Mouse (Mus musculus) liver, embryonic 14.5 days (tissue): Measurements from ENCODE around the gene Erf. TPM values are rescaled to one million over a fixed set of nuclear protein-coding genes. Genes with fewer than 3 reads are reported as not detected.

Experiments
- ATAC-seq: fragments of 200-750 bp; cut with Nextera tagmentation; 2 replicates; pipeline ENCODE4 v1.8.0; 2017; ENCODE audit warnings: moderate number of reproducible peaks, mild to moderate bottlenecking, moderate library complexity; ENCODE audit not compliant: insufficient read depth
- DNase-seq, 3 experiments: peaks; one replicate each; pipeline ENCODE4 v3.0.0-alpha.2; 2012 to 2013; ENCODE audit warnings: low read depth in 3 of 3, low spot score in 3 of 3
- H3K27ac ChIP-seq: fragments of 300-500 bp; sonication (generic); 2 replicates; pipeline ENCODE4 v1.5.1; 2014; ENCODE audit warnings: moderate library complexity, mild to moderate bottlenecking, control low read depth, inconsistent platforms
- H3K27me3 ChIP-seq: fragments of 300-500 bp; sonication (generic); 2 replicates; pipeline ENCODE4 v1.6.1; 2014; ENCODE audit warnings: mild to moderate bottlenecking, low read length, moderate library complexity; ENCODE audit not compliant: control insufficient read depth, insufficient read depth
- H3K36me3 ChIP-seq: fragments of 300-500 bp; sonication (generic); replicated peaks from 2 replicates; pipeline ENCODE4 v1.6.1; 2014; ENCODE audit warnings: low read depth; ENCODE audit not compliant: control insufficient read depth, insufficient read depth
- H3K4me1 ChIP-seq, 2 experiments: fragments of 200-500 bp in 1 of 2; fragments of 300-500 bp in 1 of 2; sonication (generic) in 1 of 2; replicated peaks; 2 replicates each; pipeline ENCODE4 v1.6.1; 2012 to 2014; ENCODE audit warnings: antibody characterized with exemption in 1 of 2, inconsistent platforms in 1 of 2, low read length in 1 of 2; ENCODE audit not compliant: control insufficient read depth in 2 of 2, insufficient read depth in 2 of 2
- H3K4me2 ChIP-seq: fragments of 300-500 bp; sonication (generic); 2 replicates; pipeline ENCODE4 v1.6.1; 2014; ENCODE audit warnings: low read depth, mild to moderate bottlenecking, control low read depth, moderate library complexity
- H3K4me3 ChIP-seq, 2 experiments: fragments of 200-500 bp in 1 of 2; fragments of 300-500 bp in 1 of 2; sonication (generic) in 1 of 2; 2 replicates each; pipeline ENCODE4 v1.5.1; 2012 to 2014; ENCODE audit warnings: low read depth in 2 of 2, low read length in 2 of 2, mild to moderate bottlenecking in 2 of 2, control low read depth in 1 of 2, inconsistent platforms in 1 of 2, moderate library complexity in 1 of 2; ENCODE audit not compliant: insufficient read depth in 1 of 2
- H3K9ac ChIP-seq: fragments of 300-500 bp; sonication (generic); replicated peaks from 2 replicates; pipeline ENCODE4 v1.6.1; 2014; ENCODE audit warnings: mild to moderate bottlenecking, control low read depth, moderate library complexity
- H3K9me3 ChIP-seq: fragments of 300-500 bp; sonication (generic); 2 replicates; pipeline ENCODE4 v1.6.1; 2016; ENCODE audit warnings: low read length, mixed read lengths; ENCODE audit not compliant: control insufficient read depth
- CTCF ChIP-seq: IDR thresholded peaks from 2 replicates; pipeline ENCODE4 v1.5.1; 2016; ENCODE audit warnings: antibody characterized with exemption, low read depth, control low read depth
- EP300 ChIP-seq: IDR thresholded peaks from 2 replicates; pipeline ENCODE4 v1.6.1; 2016; ENCODE audit warnings: antibody characterized with exemption, low read depth
- WGBS: fragments of 180-500 bp; shearing (Covaris S2); extraction: QIAGEN DNeasy Blood & Tissue Kit; methylation state at CpG from one replicate; pipeline ENCODE4 v1.1.7; 2014; ENCODE audit not compliant: insufficient replicate concordance; 5-methylcytosine and 5-hydroxymethylcytosine counted together
- polyA plus RNA-seq, 2 experiments: library from polyadenylated mRNA; depleted of rRNA in 1 of 2; stranded (reverse) in 1 of 2; unstranded in 1 of 2; fragments of >200 nt; fragmentation: Nextera tagmentation in 1 of 2; extraction: Ambion mirVana in 1 of 2; gene quantifications; 2 replicates each; pipeline versions ENCODE4 v1.2.1 to v1.2.3; 2012 to 2014

The Erf gene
- polyA plus RNA-seq, 2 experiments: 5.1 to 8.5 TPM

DNA sequence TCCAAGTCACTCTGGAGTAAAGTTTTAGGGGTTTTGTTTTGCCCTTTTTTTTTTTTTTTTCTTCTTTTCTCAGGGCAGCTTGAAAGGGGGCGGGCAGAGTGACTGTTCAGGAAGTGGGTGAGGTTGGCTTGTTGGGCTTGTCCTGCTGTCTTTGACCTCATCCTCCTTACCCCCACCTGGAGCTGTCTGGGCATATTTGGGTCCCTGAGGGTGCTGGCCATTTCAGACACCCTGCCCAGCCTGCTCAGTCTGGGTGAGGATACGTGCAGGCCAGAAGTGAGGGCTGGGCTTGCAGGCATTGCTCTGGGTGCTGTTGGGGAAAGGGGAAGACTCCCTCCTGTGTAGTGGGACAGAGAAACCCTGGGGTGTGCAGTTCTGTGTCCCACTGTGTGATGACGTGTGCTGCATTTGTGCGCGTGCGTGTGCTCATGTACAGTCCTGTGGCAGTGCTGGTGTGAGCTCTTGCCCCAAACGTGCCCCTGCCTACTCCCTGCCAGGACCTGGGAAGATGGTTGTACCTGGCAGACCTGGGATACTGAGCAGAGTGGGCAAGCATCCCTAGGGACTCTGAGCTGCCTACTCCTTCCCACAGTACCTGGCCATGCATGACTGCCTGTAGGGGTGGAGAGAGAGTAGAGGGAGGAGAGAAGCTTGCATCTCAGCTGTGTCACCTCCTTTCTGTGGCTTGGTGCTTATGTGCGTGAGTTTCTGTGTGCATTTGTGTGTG is 19.1 kb upstream of the Erf start:
- WGBS: 69% methylated on average over 8 of the region's 8 CpGs
- ATAC-seq: no peak
- H3K27me3 ChIP-seq: no peaks in the 10 kb centered on the region
- H3K27ac ChIP-seq: peak overlapping the region; percentile 63
- H3K9me3 ChIP-seq: no peaks in the 10 kb centered on the region
- peak overlapping the region; percentile 94 for H3K4me2 ChIP-seq
- peak overlapping the region in 1 of 2 experiments; percentile 68; a peak in 2 of 4 replicates for H3K4me3 ChIP-seq
- no peak for TF ChIP-seq CTCF
- TF ChIP-seq EP300: no peak
- peaks cover 2% of the 10 kb centered on the region; the same call in 1 of the 2 replicates for H3K36me3 ChIP-seq
- peak overlapping the region; percentile 84 for H3K9ac ChIP-seq
- peaks cover 36 to 45% of the 10 kb centered on the region in 2 experiments for H3K4me1 ChIP-seq
- DNase-seq: no peak

DNA sequence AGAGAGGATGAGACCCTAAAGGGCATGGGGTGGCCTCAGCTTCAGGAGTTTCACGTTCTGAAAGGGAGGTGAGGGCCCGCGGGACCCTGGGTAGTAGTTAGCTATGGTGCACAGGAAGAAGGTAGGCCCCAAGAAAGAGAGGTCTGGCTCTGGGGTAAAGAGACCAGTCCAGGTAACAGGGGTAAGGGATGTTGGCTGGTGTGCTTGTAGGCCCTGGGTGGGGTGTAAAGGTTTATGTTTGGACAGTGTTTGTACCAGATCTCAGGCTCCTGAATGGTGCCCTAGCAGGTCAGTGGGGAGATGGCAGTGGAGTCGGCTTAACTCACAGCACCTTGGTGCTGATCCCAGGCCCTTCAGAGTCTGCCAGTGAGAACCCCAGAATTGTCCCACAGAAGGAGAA is 18.5 kb upstream of the Erf start:
- peaks cover 2% of the 10 kb centered on the region; the same call in 1 of the 2 replicates for H3K36me3 ChIP-seq
- H3K4me2 ChIP-seq: peak overlapping the region; percentile 94
- H3K9me3 ChIP-seq: no peaks in the 10 kb centered on the region
- H3K4me3 ChIP-seq: peak overlapping the region; percentile 68 to 95
- 25% methylated on average over 4 of the region's 4 CpGs for WGBS
- no peak for DNase-seq
- no peaks in the 10 kb centered on the region for H3K27me3 ChIP-seq
- no peak for TF ChIP-seq EP300
- no peak for TF ChIP-seq CTCF
- H3K4me1 ChIP-seq: peaks cover 29 to 41% of the 10 kb centered on the region in 2 experiments
- H3K27ac ChIP-seq: peak overlapping the region; percentile 63
- ATAC-seq: no peak
- peak overlapping the region; percentile 84 for H3K9ac ChIP-seq

DNA sequence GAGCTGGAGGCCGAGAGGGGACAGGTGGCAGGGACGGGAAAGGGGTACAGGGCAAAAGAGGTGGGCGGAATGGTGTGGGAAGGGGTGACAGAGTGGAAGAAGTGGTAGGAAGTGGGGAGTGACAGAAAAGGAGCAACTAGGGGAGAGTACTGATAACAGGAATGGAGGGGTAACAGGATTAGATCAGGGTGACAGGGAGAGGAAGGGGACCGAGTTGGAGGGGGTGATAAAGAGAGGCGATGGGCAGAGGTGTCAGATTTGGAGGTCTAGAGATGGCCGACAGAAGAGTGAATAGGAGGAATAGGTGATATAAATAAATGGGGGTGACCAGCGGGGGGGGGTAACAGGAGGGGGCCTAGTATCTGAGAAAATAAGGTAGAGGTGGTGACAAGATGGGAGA is 18.0 kb upstream of the Erf start:
- Histone ChIP-seq H3K4me2 (peak overlapping the region; percentile 94), H3K9me3 (no peaks in the 10 kb centered on the region), H3K27me3 (no peaks in the 10 kb centered on the region), H3K9ac (peak overlapping the region; percentile 84), H3K27ac (peak overlapping the region; percentile 63), H3K36me3 (peaks cover 2% of the 10 kb centered on the region; the same call in 1 of the 2 replicates), H3K4me3 (peak overlapping the region; percentile 68 to 95), H3K4me1 (peaks cover 26 to 39% of the 10 kb centered on the region in 2 experiments)
- ATAC-seq: no peak
- TF ChIP-seq EP300 (no peak), CTCF (no peak)
- DNase-seq: no peak
- WGBS: 0% methylated on average over 7 of the region's 7 CpGs

DNA sequence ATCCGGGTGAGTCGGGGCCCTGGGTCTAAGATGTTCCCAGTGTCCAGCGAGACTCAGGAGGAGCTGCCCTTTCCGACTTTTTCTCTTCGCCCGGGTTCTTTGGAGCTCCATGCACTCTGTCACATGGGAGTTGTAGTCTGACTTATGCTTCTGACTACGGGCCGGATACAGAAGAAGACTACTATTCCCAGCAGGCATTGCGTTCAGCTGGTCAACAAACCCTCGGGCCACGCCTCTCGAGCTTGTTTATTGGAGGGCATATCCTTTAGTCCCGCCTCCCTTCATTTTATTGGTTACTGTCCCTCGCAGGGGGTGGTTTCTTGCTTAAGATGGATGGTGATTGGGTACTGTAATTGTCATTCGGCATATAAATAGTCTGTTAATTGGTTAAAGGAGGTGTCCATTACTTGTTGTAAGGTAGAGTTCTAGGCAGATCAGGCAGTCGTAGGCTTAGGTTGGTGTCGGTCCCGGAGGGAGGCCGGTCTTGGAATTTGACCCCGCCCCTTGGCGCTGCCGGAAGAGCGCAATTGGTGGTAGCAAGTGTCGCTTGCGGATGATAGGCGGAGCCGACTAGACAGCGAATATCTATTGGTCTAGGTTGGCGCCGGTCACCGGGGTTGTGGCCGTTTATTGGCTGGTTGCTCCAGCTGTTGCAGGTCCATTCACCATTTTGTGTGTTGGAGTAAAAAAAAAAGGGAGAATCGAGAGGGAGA is 17.3 kb upstream of the Erf start:
- H3K27me3 ChIP-seq: no peaks in the 10 kb centered on the region
- DNase-seq (peak; percentile 100), ATAC-seq (peak; percentile 88)
- TF ChIP-seq CTCF (no peak), EP300 (peak; percentile 64; the same call in 1 of the 2 replicates)
- H3K4me3 ChIP-seq: peak overlapping the region; percentile 68 to 95
- no peaks in the 10 kb centered on the region for H3K9me3 ChIP-seq
- H3K4me1 ChIP-seq: peaks cover 19 to 33% of the 10 kb centered on the region in 2 experiments
- WGBS: under 1% methylated on average over 33 of the region's 33 CpGs
- H3K4me2 ChIP-seq: peak overlapping the region; percentile 94
- peak overlapping the region; percentile 84 for H3K9ac ChIP-seq
- H3K36me3 ChIP-seq: no peaks in the 10 kb centered on the region; the same call in 1 of the 2 replicates
- peak overlapping the region; percentile 68 for H3K27ac ChIP-seq

DNA sequence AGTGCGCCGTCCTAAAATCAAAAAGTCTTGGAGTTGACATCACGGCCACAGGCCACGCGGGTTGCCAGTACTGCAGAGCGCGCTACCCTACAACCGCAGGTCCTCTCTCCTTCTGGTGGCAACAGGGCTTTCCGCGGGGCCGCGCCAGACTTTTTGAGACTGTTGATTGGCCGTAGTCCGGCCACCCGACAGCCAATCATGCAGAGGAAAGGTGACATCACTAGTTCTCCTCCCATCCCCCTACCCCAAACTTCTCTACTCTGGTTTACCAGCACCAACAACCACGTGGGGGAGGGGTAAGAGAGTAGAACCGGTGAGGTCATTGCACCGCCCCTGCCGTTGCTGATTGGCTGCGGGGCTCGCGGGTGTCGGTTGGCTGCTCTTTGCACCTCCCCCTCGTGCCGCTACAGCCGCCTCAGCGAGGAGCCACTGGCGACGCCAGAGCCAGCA is 16.8 kb upstream of the Erf start, which contains the start of gene Cic:
Gene Cic, plus strand, starts transcription at position 404 of the 450 bp plus-strand sequence.
- H3K27ac ChIP-seq: peak within 1 kb of the TSS; percentile 68
- peak within 1 kb of the TSS; percentile 68 to 95 for H3K4me3 ChIP-seq
- peak within 1 kb of the TSS; percentile 84 for H3K9ac ChIP-seq
- peak; percentile 78 for ATAC-seq
- WGBS: under 1% methylated on average over 29 of the region's 29 CpGs
- no peaks in the 10 kb centered on the region; the same call in 1 of the 2 replicates for H3K36me3 ChIP-seq
- H3K4me1 ChIP-seq: peaks cover 18 to 31% of the 10 kb centered on the region in 2 experiments
- no peaks in the 10 kb centered on the region for H3K9me3 ChIP-seq
- peak within 1 kb of the TSS; percentile 94 for H3K4me2 ChIP-seq
- no peaks in the 10 kb centered on the region for H3K27me3 ChIP-seq
- peak; percentile 97 to 98 (median 98) for DNase-seq
- TF ChIP-seq CTCF: no peak
- TF ChIP-seq EP300: peak; percentile 32; the same call in 1 of the 2 replicates
